ENCODE assay signal across 8 mouse cellular contexts in the genomic region with DNA sequence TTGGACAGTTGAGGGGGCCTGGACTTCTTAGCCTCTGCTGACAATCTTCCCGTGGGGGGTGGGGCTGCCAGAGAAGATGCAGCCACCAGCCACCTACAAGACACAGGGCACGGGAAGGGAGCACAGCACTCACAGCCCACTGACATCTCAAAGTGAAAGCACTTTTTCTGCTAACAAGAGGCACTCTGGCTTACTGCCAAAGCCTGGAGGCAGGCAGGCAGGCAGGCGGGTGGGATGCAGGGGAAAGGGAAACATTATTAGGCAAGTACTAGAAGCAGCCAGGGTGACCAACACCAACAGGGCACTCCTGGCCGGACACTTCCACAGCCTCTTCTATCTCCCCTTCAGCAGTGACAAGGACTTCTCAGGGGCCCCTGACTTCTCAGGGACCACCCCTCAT. TPM values are rescaled to one million over a fixed set of nuclear protein-coding genes. Genes with fewer than 3 reads are reported as not detected.
A peak's percentile ranks its signal among the peaks of the same experiment; 100 is the strongest.
DNase-seq lines count a peak whose midpoint lies in the region; ATAC-seq and TF ChIP-seq lines count a peak whose summit lies in the region.

No protein-coding gene starts in this region.

- no peaks in the 10 kb centered on the region for H3K4me1 ChIP-seq in hindbrain, embryonic 11.5 days (replicated peaks; ENCODE audit: control insufficient read depth, insufficient read depth, low read length)
- peaks cover 11% of the 10 kb centered on the region; the same call in 1 of the 2 replicates for H3K4me1 ChIP-seq in hindbrain, embryonic 10.5 days (replicated peaks)
- no peaks in the 10 kb centered on the region; the same call in 1 of the 2 replicates for H3K4me1 ChIP-seq in intestine, postnatal 0 days (replicated peaks; ENCODE audit: control insufficient read depth, insufficient read depth, low read length)
- peaks cover 8% of the 10 kb centered on the region; the same call in 1 of the 2 replicates for H3K4me1 ChIP-seq in midbrain, postnatal 0 days (ENCODE audit: insufficient read depth, low read length)

- H3K4me2 ChIP-seq in hindbrain, embryonic 11.5 days (replicated peaks; ENCODE audit: low read depth, low read length) = no peak overlapping the region
- peak overlapping the region; percentile 28 for H3K4me2 ChIP-seq in intestine, postnatal 0 days (replicated peaks; ENCODE audit: low read depth)
- H3K4me2 ChIP-seq in midbrain, postnatal 0 days (ENCODE audit: low read depth, low read length, poor library complexity, severe bottlenecking) = peak overlapping the region; percentile 36

- intact Hi-C loops in left cerebral cortex, postnatal 36 days (cut with DNase I) = no loop called here

- TF ChIP-seq CTCF in brain, embryonic 14.5 days (IDR thresholded peaks at IDR 0.05; ENCODE audit: borderline replicate concordance, extremely low read depth, insufficient read depth, insufficient read length) = no peak
- no peak for TF ChIP-seq CTCF in intestine, postnatal 0 days (IDR thresholded peaks at IDR 0.05; ENCODE audit: low read depth)
- no peak for TF ChIP-seq CTCF in midbrain, postnatal 0 days (IDR thresholded peaks at IDR 0.05)

- H3K4me3 ChIP-seq in hindbrain, embryonic 11.5 days (ENCODE audit: low read depth, low read length) = no peak overlapping the region
- H3K4me3 ChIP-seq in hindbrain, embryonic 10.5 days = no peak overlapping the region
- H3K4me3 ChIP-seq in intestine, postnatal 0 days (ENCODE audit: low read depth, low read length) = no peak overlapping the region
- peak overlapping the region; percentile 1; the same call in 1 of the 2 replicates for H3K4me3 ChIP-seq in midbrain, postnatal 0 days (ENCODE audit: low read depth, low read length)

- no peaks in the 10 kb centered on the region for H3K36me3 ChIP-seq in hindbrain, embryonic 11.5 days (ENCODE audit: control insufficient read depth, insufficient read depth, low read length)
- H3K36me3 ChIP-seq in hindbrain, embryonic 10.5 days = 0 out of 2 replicates have a peak, but pooled peaks cover 5% of the 10 kb centered on the region
- H3K36me3 ChIP-seq in intestine, postnatal 0 days (ENCODE audit: control insufficient read depth, insufficient read depth) = no peaks in the 10 kb centered on the region
- H3K36me3 ChIP-seq in midbrain, postnatal 0 days (ENCODE audit: insufficient read depth, low read length) = no peaks in the 10 kb centered on the region

- H3K9me3 ChIP-seq in hindbrain, embryonic 11.5 days (ENCODE audit: control insufficient read depth, low read length) = no peaks in the 10 kb centered on the region
- no peaks in the 10 kb centered on the region for H3K9me3 ChIP-seq in hindbrain, embryonic 10.5 days
- H3K9me3 ChIP-seq in intestine, postnatal 0 days (ENCODE audit: control insufficient read depth) = no peaks in the 10 kb centered on the region
- no peaks in the 10 kb centered on the region for H3K9me3 ChIP-seq in midbrain, postnatal 0 days (ENCODE audit: low read length)

- DNase-seq in hindbrain, embryonic 11.5 days (ENCODE audit: low spot score) = peak; percentile 27
- DNase-seq in hindbrain, embryonic 10.5 days (ENCODE audit: low spot score) = no peak
- peak; percentile 93 for DNase-seq in brain, embryonic 14.5 days (ENCODE audit: low read depth)
- DNase-seq in frontal cortex, postnatal 25 days (ENCODE audit: low spot score in 2 of 2) = peak; percentile 19 to 41
- peak; percentile 30 to 37 for DNase-seq in left cerebral cortex, postnatal 36 days (ENCODE audit: low spot score in 2 of 2)
- peak; percentile 76 for DNase-seq in midbrain, postnatal 0 days (ENCODE audit: low spot score)
- DNase-seq in embryo, embryonic 9.5 days (ENCODE audit: extremely low spot score) = no peak

- H3K27me3 ChIP-seq in hindbrain, embryonic 11.5 days (ENCODE audit: control insufficient read depth, insufficient read depth, low read length) = no peaks in the 10 kb centered on the region
- H3K27me3 ChIP-seq in hindbrain, embryonic 10.5 days (ENCODE audit: insufficient read depth, poor library complexity, severe bottlenecking) = peaks cover 19% of the 10 kb centered on the region; the same call in 1 of the 2 replicates
- no peaks in the 10 kb centered on the region for H3K27me3 ChIP-seq in intestine, postnatal 0 days (replicated peaks; ENCODE audit: control insufficient read depth, insufficient read depth, low read length)
- H3K27me3 ChIP-seq in midbrain, postnatal 0 days (ENCODE audit: insufficient read depth, low read length) = no peaks in the 10 kb centered on the region

- no peak overlapping the region for H3K9ac ChIP-seq in hindbrain, embryonic 11.5 days (ENCODE audit: low read depth, low read length)
- H3K9ac ChIP-seq in intestine, postnatal 0 days (ENCODE audit: low read depth, low read length) = no peak overlapping the region
- no peak overlapping the region for H3K9ac ChIP-seq in midbrain, postnatal 0 days (replicated peaks; ENCODE audit: low read length, poor library complexity, severe bottlenecking)

- 40% methylated on average over 4 of the region's 4 CpGs for WGBS in hindbrain, embryonic 11.5 days
- WGBS in hindbrain, embryonic 10.5 days = 51% methylated on average over 4 of the region's 4 CpGs
- 39% methylated on average over 4 of the region's 4 CpGs for WGBS in intestine, postnatal 0 days
- WGBS in midbrain, postnatal 0 days = 27% methylated on average over 4 of the region's 4 CpGs

- no peak overlapping the region for H3K27ac ChIP-seq in hindbrain, embryonic 11.5 days (ENCODE audit: low read depth, low read length)
- no peak overlapping the region; the same call in 1 of the 2 replicates for H3K27ac ChIP-seq in hindbrain, embryonic 10.5 days
- H3K27ac ChIP-seq in intestine, postnatal 0 days (ENCODE audit: low read depth, low read length) = no peak overlapping the region
- no peak overlapping the region for H3K27ac ChIP-seq in midbrain, postnatal 0 days (ENCODE audit: low read depth, low read length)

- TF ChIP-seq POLR2A in brain, embryonic 14.5 days (IDR thresholded peaks at IDR 0.05; ENCODE audit: borderline replicate concordance, extremely low read depth, insufficient read depth, insufficient read length, poor library complexity, severe bottlenecking) = no peak

- ATAC-seq in hindbrain, embryonic 11.5 days (ENCODE audit: low FRiP score) = no peak
- no peak for ATAC-seq in intestine, postnatal 0 days
- peak; percentile 22; the same call in 1 of the 2 replicates for ATAC-seq in midbrain, postnatal 0 days (ENCODE audit: low FRiP score)

RNA-seq across cellular contexts. Expression of gene Rnf180, which starts 2.8 kb away (rescaled TPM):
- 10.1 and 11.3 TPM in 2 replicates for polyA plus RNA-seq in hindbrain, embryonic 11.5 days (2014; fragmentation: Nextera tagmentation; extraction: Ambion mirVana)
- polyA plus RNA-seq in hindbrain, embryonic 10.5 days (2016; fragmentation: Nextera tagmentation; extraction: Ambion mirVana) = 6.0 and 8.9 TPM in 2 replicates
- polyA plus RNA-seq in brain, embryonic 14.5 days (2012; rRNA removed) = 18.7 and 21.7 TPM in 2 replicates
- polyA plus RNA-seq in intestine, postnatal 0 days (2015; fragmentation: Nextera tagmentation; extraction: Ambion mirVana) = 1.3 TPM in 2 replicates
- 10 to 100 TPM; 18.6 to 19.3 TPM for total RNA-seq in left cerebral cortex, postnatal 36 days (2021)
- total RNA-seq in midbrain, postnatal 0 days (2014; rRNA removed) = 34.4 and 47.1 TPM in 2 replicates
- 42.7 and 44.7 TPM in 2 replicates for polyA plus RNA-seq in midbrain, postnatal 0 days (2015; fragmentation: Nextera tagmentation; extraction: Ambion mirVana)

Comparison
In these comparisons a context has a peak if more than half of its experiments do, and no peak if none do; other contexts are left out.
1. DNase-seq: peak in hindbrain, embryonic 11.5 days (single experiment), brain, embryonic 14.5 days (single experiment), frontal cortex, postnatal 25 days (2 of 2), left cerebral cortex, postnatal 36 days (2 of 2) and midbrain, postnatal 0 days (single experiment); none in hindbrain, embryonic 10.5 days (single experiment) and embryo, embryonic 9.5 days (single experiment).